In the genomic region with DNA sequence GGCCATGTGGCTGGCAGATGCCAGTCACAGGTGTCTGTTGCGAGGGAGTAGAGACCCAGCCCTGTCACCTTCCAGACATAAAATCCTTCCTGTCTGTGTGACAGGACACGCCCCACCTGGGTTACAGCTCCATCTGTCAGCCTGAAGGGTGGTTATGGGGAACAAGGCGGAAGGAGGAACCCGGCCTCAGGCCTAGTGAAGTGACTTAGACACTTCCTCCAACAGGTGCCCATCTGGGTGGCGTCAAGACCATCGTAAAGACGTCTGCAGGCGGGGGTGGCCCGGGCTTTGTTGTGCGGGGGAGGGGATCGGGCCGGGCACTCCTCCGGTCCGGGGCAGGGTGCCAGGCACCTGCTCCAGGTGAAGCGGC, we compare ENCODE assay signal across 8 mouse cellular contexts. TPM values are rescaled to one million over a fixed set of nuclear protein-coding genes. Genes with fewer than 3 reads are reported as not detected.
A peak's percentile ranks its signal among the peaks of the same experiment; 100 is the strongest.
DNase-seq lines count a peak whose midpoint lies in the region; ATAC-seq and TF ChIP-seq lines count a peak whose summit lies in the region.

No protein-coding gene starts in this region.

- DNase-seq in layer of hippocampus, adult 2 months (ENCODE audit: low spot score in 2 of 2): no peak
- DNase-seq in layer of hippocampus, postnatal 36 days: no peak
- DNase-seq in adrenal gland, postnatal 36 days: peak; percentile 42 to 54
- peak; percentile 30 for DNase-seq in hindbrain, embryonic 10.5 days (ENCODE audit: low spot score)
- no peak for DNase-seq in midbrain, embryonic 11.5 days (ENCODE audit: low spot score, missing footprints)

- no peak for ATAC-seq in embryonic facial prominence, embryonic 15.5 days (ENCODE audit: insufficient number of reproducible peaks, low FRiP score, low TSS enrichment, low read depth)
- ATAC-seq in limb, embryonic 12.5 days (ENCODE audit: insufficient number of reproducible peaks, insufficient read depth, low FRiP score, low TSS enrichment, low read depth): peak; percentile 18; the same call in 1 of the 2 replicates
- peak; percentile 17 for ATAC-seq in midbrain, embryonic 11.5 days (ENCODE audit: low FRiP score)
- ATAC-seq in stomach, embryonic 14.5 days (ENCODE audit: insufficient number of reproducible peaks, insufficient read depth, low FRiP score, low read depth): peak; percentile 15

- H3K27me3 ChIP-seq in embryonic facial prominence, embryonic 15.5 days: no peaks in the 10 kb centered on the region
- H3K27me3 ChIP-seq in hindbrain, embryonic 10.5 days (ENCODE audit: insufficient read depth, poor library complexity, severe bottlenecking): no peaks in the 10 kb centered on the region
- H3K27me3 ChIP-seq in limb, embryonic 12.5 days: no peaks in the 10 kb centered on the region
- no peaks in the 10 kb centered on the region for H3K27me3 ChIP-seq in midbrain, embryonic 11.5 days (ENCODE audit: control insufficient read depth, insufficient read depth, low read length)
- no peaks in the 10 kb centered on the region for H3K27me3 ChIP-seq in stomach, embryonic 14.5 days (ENCODE audit: control insufficient read depth, insufficient read depth, low read length)

- H3K9ac ChIP-seq in embryonic facial prominence, embryonic 15.5 days: peak overlapping the region; percentile 75
- H3K9ac ChIP-seq in limb, embryonic 12.5 days (replicated peaks): peak overlapping the region; percentile 94
- H3K9ac ChIP-seq in midbrain, embryonic 11.5 days (ENCODE audit: low read length): peak overlapping the region; percentile 95
- H3K9ac ChIP-seq in stomach, embryonic 14.5 days (replicated peaks; ENCODE audit: low read depth, low read length): peak overlapping the region; percentile 93

- H3K4me1 ChIP-seq in embryonic facial prominence, embryonic 15.5 days: peaks cover 42% of the 10 kb centered on the region
- peaks cover 49% of the 10 kb centered on the region for H3K4me1 ChIP-seq in hindbrain, embryonic 10.5 days (replicated peaks)
- peaks cover 24% of the 10 kb centered on the region for H3K4me1 ChIP-seq in limb, embryonic 12.5 days (replicated peaks)
- H3K4me1 ChIP-seq in midbrain, embryonic 11.5 days (ENCODE audit: control insufficient read depth, insufficient read depth, low read length): peaks cover 20% of the 10 kb centered on the region
- H3K4me1 ChIP-seq in stomach, embryonic 14.5 days (ENCODE audit: control insufficient read depth, insufficient read depth, low read length): peaks cover 34% of the 10 kb centered on the region

- no peaks in the 10 kb centered on the region for H3K36me3 ChIP-seq in embryonic facial prominence, embryonic 15.5 days
- no peaks in the 10 kb centered on the region for H3K36me3 ChIP-seq in hindbrain, embryonic 10.5 days
- no peaks in the 10 kb centered on the region for H3K36me3 ChIP-seq in limb, embryonic 12.5 days
- H3K36me3 ChIP-seq in midbrain, embryonic 11.5 days (ENCODE audit: control insufficient read depth, insufficient read depth, low read length): no peaks in the 10 kb centered on the region
- H3K36me3 ChIP-seq in stomach, embryonic 14.5 days (ENCODE audit: control insufficient read depth, insufficient read depth, low read length): no peaks in the 10 kb centered on the region

- no peak for TF ChIP-seq CTCF in layer of hippocampus, adult 2 months (conservative IDR thresholded peaks at IDR 0.05)

- 5% methylated on average over 15 of the region's 15 CpGs for WGBS in embryonic facial prominence, embryonic 15.5 days
- whole genome bisulfite sequencing in hindbrain, embryonic 10.5 days: 5% methylated on average over 15 of the region's 15 CpGs
- WGBS in limb, embryonic 12.5 days: 4% methylated on average over 15 of the region's 15 CpGs
- 5% methylated on average over 15 of the region's 15 CpGs for WGBS in midbrain, embryonic 11.5 days
- 3% methylated on average over 15 of the region's 15 CpGs for WGBS in stomach, embryonic 14.5 days

- H3K4me2 ChIP-seq in embryonic facial prominence, embryonic 15.5 days (replicated peaks): peak overlapping the region; percentile 86
- peak overlapping the region; percentile 95 for H3K4me2 ChIP-seq in limb, embryonic 12.5 days
- peak overlapping the region; percentile 97 for H3K4me2 ChIP-seq in midbrain, embryonic 11.5 days
- H3K4me2 ChIP-seq in stomach, embryonic 14.5 days (replicated peaks; ENCODE audit: low read depth, low read length): peak overlapping the region; percentile 92

- no peaks in the 10 kb centered on the region for H3K9me3 ChIP-seq in embryonic facial prominence, embryonic 15.5 days (replicated peaks)
- 0 out of 2 replicates have a peak, but pooled peaks cover 2% of the 10 kb centered on the region for H3K9me3 ChIP-seq in hindbrain, embryonic 10.5 days
- H3K9me3 ChIP-seq in limb, embryonic 12.5 days: 0 out of 2 replicates have a peak, but pooled peaks cover 4% of the 10 kb centered on the region
- no peaks in the 10 kb centered on the region for H3K9me3 ChIP-seq in midbrain, embryonic 11.5 days (ENCODE audit: control insufficient read depth, low read length)
- H3K9me3 ChIP-seq in stomach, embryonic 14.5 days (ENCODE audit: control insufficient read depth, low read depth, low read length): no peaks in the 10 kb centered on the region

- peak overlapping the region; percentile 97 for H3K4me3 ChIP-seq in layer of hippocampus, adult 2 months
- H3K4me3 ChIP-seq in embryonic facial prominence, embryonic 15.5 days (replicated peaks): peak overlapping the region; percentile 82
- peak overlapping the region; percentile 92 for H3K4me3 ChIP-seq in hindbrain, embryonic 10.5 days
- peak overlapping the region; percentile 85 for H3K4me3 ChIP-seq in limb, embryonic 12.5 days (replicated peaks)
- H3K4me3 ChIP-seq in midbrain, embryonic 11.5 days (ENCODE audit: low read depth, low read length): peak overlapping the region; percentile 85
- peak overlapping the region; percentile 90 for H3K4me3 ChIP-seq in stomach, embryonic 14.5 days (ENCODE audit: low read depth, low read length)

- H3K27ac ChIP-seq in layer of hippocampus, adult 2 months: peak overlapping the region; percentile 96
- peak overlapping the region; percentile 83 for H3K27ac ChIP-seq in embryonic facial prominence, embryonic 15.5 days (replicated peaks)
- peak overlapping the region; percentile 95 for H3K27ac ChIP-seq in hindbrain, embryonic 10.5 days
- H3K27ac ChIP-seq in limb, embryonic 12.5 days: no peak overlapping the region
- no peak overlapping the region for H3K27ac ChIP-seq in midbrain, embryonic 11.5 days (ENCODE audit: low read depth, low read length)
- peak overlapping the region; percentile 79 for H3K27ac ChIP-seq in stomach, embryonic 14.5 days (ENCODE audit: low read length)

RNA-seq across cellular contexts. Expression of gene Pkn1, which starts 0.7 kb away (rescaled TPM):
- 10 to 100 TPM; 47.9 to 56.8 TPM for total RNA-seq in layer of hippocampus, adult 2 months (2021)
- 10 to 100 TPM; 53.0 to 54.8 TPM for total RNA-seq in layer of hippocampus, postnatal 36 days (2021)
- total RNA-seq in adrenal gland, postnatal 36 days (2021): 100 to 1,000 TPM in 1 of 2 experiments, 10 to 100 TPM in 1; 98.0 to 123 TPM
- 23.7 and 25.8 TPM in 2 replicates for polyA plus RNA-seq in embryonic facial prominence, embryonic 15.5 days (2015; fragmentation: Nextera tagmentation; extraction: Ambion mirVana)
- polyA plus RNA-seq in hindbrain, embryonic 10.5 days (2016; fragmentation: Nextera tagmentation; extraction: Ambion mirVana): 28.2 and 29.9 TPM in 2 replicates
- polyA plus RNA-seq in limb, embryonic 12.5 days (2016; fragmentation: Nextera tagmentation; extraction: Ambion mirVana): 36.8 and 37.4 TPM in 2 replicates
- polyA plus RNA-seq in midbrain, embryonic 11.5 days (2014; fragmentation: Nextera tagmentation; extraction: Ambion mirVana): 18.6 and 20.3 TPM in 2 replicates
- 30.1 and 30.7 TPM in 2 replicates for polyA plus RNA-seq in stomach, embryonic 14.5 days (2014; fragmentation: Nextera tagmentation; extraction: Ambion mirVana)

RNA-seq across cellular contexts. Expression of gene Ddx39, which starts 16.7 kb away (rescaled TPM):
- 10 to 100 TPM; 17.9 to 20.4 TPM for total RNA-seq in layer of hippocampus, adult 2 months (2021)
- total RNA-seq in layer of hippocampus, postnatal 36 days (2021): 10 to 100 TPM; 17.0 to 19.2 TPM
- 10 to 100 TPM; 21.6 to 24.8 TPM for total RNA-seq in adrenal gland, postnatal 36 days (2021)
- polyA plus RNA-seq in embryonic facial prominence, embryonic 15.5 days (2015; fragmentation: Nextera tagmentation; extraction: Ambion mirVana): 132 and 134 TPM in 2 replicates
- polyA plus RNA-seq in hindbrain, embryonic 10.5 days (2016; fragmentation: Nextera tagmentation; extraction: Ambion mirVana): 253 and 322 TPM in 2 replicates
- 155 and 164 TPM in 2 replicates for polyA plus RNA-seq in limb, embryonic 12.5 days (2016; fragmentation: Nextera tagmentation; extraction: Ambion mirVana)
- polyA plus RNA-seq in midbrain, embryonic 11.5 days (2014; fragmentation: Nextera tagmentation; extraction: Ambion mirVana): 223 and 253 TPM in 2 replicates
- polyA plus RNA-seq in stomach, embryonic 14.5 days (2014; fragmentation: Nextera tagmentation; extraction: Ambion mirVana): 141 and 147 TPM in 2 replicates

RNA-seq across cellular contexts. Expression of gene Ptger1, which starts 31.8 kb away (rescaled TPM):
- total RNA-seq in layer of hippocampus, adult 2 months (2021): under 1 TPM; 0.42 to 0.84 TPM
- total RNA-seq in layer of hippocampus, postnatal 36 days (2021): 1 to 10 TPM in 1 of 2 experiments, under 1 TPM in 1; 1.00 to 1.4 TPM
- 1 to 10 TPM in 1 of 2 experiments, under 1 TPM in 1; 0.63 to 2.2 TPM for total RNA-seq in adrenal gland, postnatal 36 days (2021)
- polyA plus RNA-seq in embryonic facial prominence, embryonic 15.5 days (2015; fragmentation: Nextera tagmentation; extraction: Ambion mirVana): 1.2 and 1.4 TPM in 2 replicates
- polyA plus RNA-seq in hindbrain, embryonic 10.5 days (2016; fragmentation: Nextera tagmentation; extraction: Ambion mirVana): 0.58 and 0.62 TPM in 2 replicates
- 0.63 and 0.90 TPM in 2 replicates for polyA plus RNA-seq in limb, embryonic 12.5 days (2016; fragmentation: Nextera tagmentation; extraction: Ambion mirVana)
- 0.31 and 0.37 TPM in 2 replicates for polyA plus RNA-seq in midbrain, embryonic 11.5 days (2014; fragmentation: Nextera tagmentation; extraction: Ambion mirVana)
- 3.1 and 5.4 TPM in 2 replicates for polyA plus RNA-seq in stomach, embryonic 14.5 days (2014; fragmentation: Nextera tagmentation; extraction: Ambion mirVana)

RNA-seq across cellular contexts. Expression of gene Adgre5, which starts 42.9 kb away (rescaled TPM):
- total RNA-seq in layer of hippocampus, adult 2 months (2021): 10 to 100 TPM in 1 of 2 experiments, 1 to 10 TPM in 1; 8.1 to 12.4 TPM
- 1 to 10 TPM; 7.6 to 7.7 TPM for total RNA-seq in layer of hippocampus, postnatal 36 days (2021)
- total RNA-seq in adrenal gland, postnatal 36 days (2021): 10 to 100 TPM; 33.8 to 34.6 TPM
- 44.3 and 50.1 TPM in 2 replicates for polyA plus RNA-seq in embryonic facial prominence, embryonic 15.5 days (2015; fragmentation: Nextera tagmentation; extraction: Ambion mirVana)
- 6.9 and 9.3 TPM in 2 replicates for polyA plus RNA-seq in hindbrain, embryonic 10.5 days (2016; fragmentation: Nextera tagmentation; extraction: Ambion mirVana)
- 24.2 and 28.0 TPM in 2 replicates for polyA plus RNA-seq in limb, embryonic 12.5 days (2016; fragmentation: Nextera tagmentation; extraction: Ambion mirVana)
- polyA plus RNA-seq in midbrain, embryonic 11.5 days (2014; fragmentation: Nextera tagmentation; extraction: Ambion mirVana): 10.9 and 12.8 TPM in 2 replicates
- 39.2 and 40.7 TPM in 2 replicates for polyA plus RNA-seq in stomach, embryonic 14.5 days (2014; fragmentation: Nextera tagmentation; extraction: Ambion mirVana)

RNA-seq across cellular contexts. Expression of gene Gipc1, which starts 45.8 kb away (rescaled TPM):
- total RNA-seq in layer of hippocampus, adult 2 months (2021): 10 to 100 TPM; 52.8 to 55.4 TPM
- total RNA-seq in layer of hippocampus, postnatal 36 days (2021): 10 to 100 TPM; 56.9 to 58.1 TPM
- 10 to 100 TPM; 37.8 to 44.0 TPM for total RNA-seq in adrenal gland, postnatal 36 days (2021)
- 180 and 192 TPM in 2 replicates for polyA plus RNA-seq in embryonic facial prominence, embryonic 15.5 days (2015; fragmentation: Nextera tagmentation; extraction: Ambion mirVana)
- 221 and 240 TPM in 2 replicates for polyA plus RNA-seq in hindbrain, embryonic 10.5 days (2016; fragmentation: Nextera tagmentation; extraction: Ambion mirVana)
- 179 and 185 TPM in 2 replicates for polyA plus RNA-seq in limb, embryonic 12.5 days (2016; fragmentation: Nextera tagmentation; extraction: Ambion mirVana)
- polyA plus RNA-seq in midbrain, embryonic 11.5 days (2014; fragmentation: Nextera tagmentation; extraction: Ambion mirVana): 184 TPM in 2 replicates
- 180 and 185 TPM in 2 replicates for polyA plus RNA-seq in stomach, embryonic 14.5 days (2014; fragmentation: Nextera tagmentation; extraction: Ambion mirVana)

Comparison
In these comparisons a context has a peak if more than half of its experiments do, and no peak if none do; other contexts are left out.
1. DNase-seq: peak in adrenal gland, postnatal 36 days (2 of 2) and hindbrain, embryonic 10.5 days (single experiment); none in layer of hippocampus, adult 2 months (0 of 2), layer of hippocampus, postnatal 36 days (0 of 2) and midbrain, embryonic 11.5 days (single experiment).
2. H3K27ac ChIP-seq: peak in layer of hippocampus, adult 2 months (single experiment), embryonic facial prominence, embryonic 15.5 days (single experiment), hindbrain, embryonic 10.5 days (single experiment) and stomach, embryonic 14.5 days (single experiment); none in limb, embryonic 12.5 days (single experiment) and midbrain, embryonic 11.5 days (single experiment).
3. Peak in every context shown above with its lines, with median percentiles within 50 percentile points of each other: H3K4me3 ChIP-seq, H3K4me2 ChIP-seq and H3K9ac ChIP-seq.